Mouse (Mus musculus): ENCODE data around the gene Tspan32. TPM values are rescaled to one million over a fixed set of nuclear protein-coding genes. Genes with fewer than 3 reads are reported as not detected.

The Tspan32 gene
- polyA plus RNA-seq, 1 experiment, result not detected

DNA sequence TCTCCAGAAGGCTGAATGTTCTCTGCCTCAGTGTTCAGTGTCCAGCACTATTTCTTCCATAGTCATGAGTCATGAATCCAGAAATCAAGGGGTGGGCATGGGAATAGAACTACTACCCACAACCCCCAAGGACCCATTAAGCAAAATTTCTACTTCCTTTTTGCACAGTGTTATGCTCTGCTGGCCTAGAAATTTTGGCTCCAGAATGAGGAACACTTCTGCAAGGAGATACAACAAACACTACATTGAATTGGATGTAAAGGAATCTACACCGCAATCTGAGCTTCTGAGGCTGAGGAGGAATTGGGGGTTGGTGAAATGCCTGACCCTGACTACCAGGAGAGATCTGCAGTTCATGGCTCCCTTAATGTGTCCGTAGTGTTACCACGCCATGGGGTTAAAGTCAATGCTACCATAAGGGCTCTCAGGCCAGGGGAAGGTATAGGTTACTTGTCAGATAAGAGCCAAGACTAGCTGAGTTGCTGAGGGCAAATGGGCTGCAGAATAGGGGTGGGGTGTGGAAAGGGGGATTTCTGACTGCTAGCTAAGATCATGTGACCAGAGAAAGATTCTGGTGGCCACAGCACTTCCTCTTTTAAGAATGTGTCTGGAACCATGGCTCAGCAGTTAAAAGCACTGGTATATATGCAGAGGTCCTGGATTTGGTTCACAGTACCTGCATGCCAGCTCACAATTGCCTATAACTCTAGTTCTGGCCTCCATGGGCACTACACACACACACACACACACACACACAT is 33.5 kb downstream of the Tspan32 start:
- TF ChIP-seq EP300 (IDR thresholded peaks at IDR 0.05; ENCODE audit: insufficient read depth, low read depth, low read length), result no peak
- no peak for TF ChIP-seq POLR2A (IDR thresholded peaks at IDR 0.05; ENCODE audit: insufficient read depth, low read length)
- TF ChIP-seq CTCF (IDR thresholded peaks at IDR 0.05; ENCODE audit: low read depth, low read length), result no peak
- Histone ChIP-seq H3K9ac (ENCODE audit: low read depth, poor library complexity, severe bottlenecking) (no peak overlapping the region), H3K4me3 (ENCODE audit: low read depth, low read length) (no peak overlapping the region), H3K4me1 (ENCODE audit: control insufficient read depth, insufficient read depth, low read length) (no peaks in the 10 kb centered on the region), H3K27ac (ENCODE audit: insufficient read depth, low read length) (no peak overlapping the region), H3K27me3 (ENCODE audit: control insufficient read depth, insufficient read depth, low read length, poor library complexity, severe bottlenecking) (no peaks in the 10 kb centered on the region), H3K9me3 (replicated peaks; ENCODE audit: control insufficient read depth, insufficient read depth, low read length, poor library complexity, severe bottlenecking) (no peaks in the 10 kb centered on the region), H3K36me3 (ENCODE audit: control insufficient read depth, insufficient read depth, low read length, poor library complexity, severe bottlenecking) (no peaks in the 10 kb centered on the region)

GRCm38 (mm10) chr7:143040561-143040960 is 35.7 kb downstream of the Tspan32 start:
- Histone ChIP-seq H3K36me3 (ENCODE audit: control insufficient read depth, insufficient read depth, low read length, poor library complexity, severe bottlenecking) (no peaks in the 10 kb centered on the region), H3K27me3 (ENCODE audit: control insufficient read depth, insufficient read depth, low read length, poor library complexity, severe bottlenecking) (no peaks in the 10 kb centered on the region), H3K9me3 (replicated peaks; ENCODE audit: control insufficient read depth, insufficient read depth, low read length, poor library complexity, severe bottlenecking) (no peaks in the 10 kb centered on the region), H3K4me1 (ENCODE audit: control insufficient read depth, insufficient read depth, low read length) (no peaks in the 10 kb centered on the region), H3K4me3 (ENCODE audit: low read depth, low read length) (no peak overlapping the region), H3K27ac (ENCODE audit: insufficient read depth, low read length) (no peak overlapping the region), H3K9ac (ENCODE audit: low read depth, poor library complexity, severe bottlenecking) (no peak overlapping the region)
- TF ChIP-seq EP300 (IDR thresholded peaks at IDR 0.05; ENCODE audit: insufficient read depth, low read depth, low read length), result no peak
- TF ChIP-seq CTCF (IDR thresholded peaks at IDR 0.05; ENCODE audit: low read depth, low read length), result no peak
- TF ChIP-seq POLR2A (IDR thresholded peaks at IDR 0.05; ENCODE audit: insufficient read depth, low read length), result no peak

- no peaks in the 10 kb centered on the region for H3K9me3 ChIP-seq (replicated peaks; ENCODE audit: control insufficient read depth, insufficient read depth, low read length, poor library complexity, severe bottlenecking)
- TF ChIP-seq CTCF (IDR thresholded peaks at IDR 0.05; ENCODE audit: low read depth, low read length) (no peak), EP300 (IDR thresholded peaks at IDR 0.05; ENCODE audit: insufficient read depth, low read depth, low read length) (no peak), POLR2A (IDR thresholded peaks at IDR 0.05; ENCODE audit: insufficient read depth, low read length) (no peak)
- no peaks in the 10 kb centered on the region for H3K27me3 ChIP-seq (ENCODE audit: control insufficient read depth, insufficient read depth, low read length, poor library complexity, severe bottlenecking)
- no peaks in the 10 kb centered on the region for H3K4me1 ChIP-seq (ENCODE audit: control insufficient read depth, insufficient read depth, low read length)
- H3K27ac ChIP-seq (ENCODE audit: insufficient read depth, low read length), result no peak overlapping the region
- no peaks in the 10 kb centered on the region for H3K36me3 ChIP-seq (ENCODE audit: control insufficient read depth, insufficient read depth, low read length, poor library complexity, severe bottlenecking)
- H3K4me3 ChIP-seq (ENCODE audit: low read depth, low read length), result no peak overlapping the region
- H3K9ac ChIP-seq (ENCODE audit: low read depth, poor library complexity, severe bottlenecking), result no peak overlapping the region
Measured at GRCm38 (mm10) chr7:143041138-143041822, 36.4 kb downstream of the Tspan32 start.

DNA sequence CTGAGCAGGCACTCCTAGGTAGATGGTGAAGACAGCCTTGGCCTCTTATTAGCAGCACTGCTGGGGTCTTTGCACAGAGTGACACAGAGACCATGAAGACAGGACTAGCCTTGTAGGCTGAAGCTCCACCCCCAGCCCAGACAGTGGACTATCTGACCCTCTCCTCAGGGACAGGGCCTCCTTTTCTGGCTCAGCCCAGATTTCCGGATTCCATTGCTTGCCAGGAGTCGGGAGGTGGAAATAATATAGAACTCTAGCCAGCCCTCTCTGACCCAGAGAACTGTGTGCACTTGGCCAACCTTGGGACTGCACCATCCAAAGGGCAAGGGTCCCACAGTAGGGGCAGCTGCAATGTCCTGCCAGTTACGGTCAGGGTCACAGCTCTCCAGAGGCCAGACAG is 37.2 kb downstream of the Tspan32 start:
- no peaks in the 10 kb centered on the region for H3K36me3 ChIP-seq (ENCODE audit: control insufficient read depth, insufficient read depth, low read length, poor library complexity, severe bottlenecking)
- H3K27me3 ChIP-seq (ENCODE audit: control insufficient read depth, insufficient read depth, low read length, poor library complexity, severe bottlenecking), result no peaks in the 10 kb centered on the region
- no peaks in the 10 kb centered on the region for H3K4me1 ChIP-seq (ENCODE audit: control insufficient read depth, insufficient read depth, low read length)
- H3K9ac ChIP-seq (ENCODE audit: low read depth, poor library complexity, severe bottlenecking), result no peak overlapping the region
- no peak overlapping the region for H3K4me3 ChIP-seq (ENCODE audit: low read depth, low read length)
- H3K9me3 ChIP-seq (replicated peaks; ENCODE audit: control insufficient read depth, insufficient read depth, low read length, poor library complexity, severe bottlenecking), result no peaks in the 10 kb centered on the region
- TF ChIP-seq CTCF (IDR thresholded peaks at IDR 0.05; ENCODE audit: low read depth, low read length) (no peak), POLR2A (IDR thresholded peaks at IDR 0.05; ENCODE audit: insufficient read depth, low read length) (no peak), EP300 (IDR thresholded peaks at IDR 0.05; ENCODE audit: insufficient read depth, low read depth, low read length) (no peak)
- H3K27ac ChIP-seq (ENCODE audit: insufficient read depth, low read length), result no peak overlapping the region

DNA sequence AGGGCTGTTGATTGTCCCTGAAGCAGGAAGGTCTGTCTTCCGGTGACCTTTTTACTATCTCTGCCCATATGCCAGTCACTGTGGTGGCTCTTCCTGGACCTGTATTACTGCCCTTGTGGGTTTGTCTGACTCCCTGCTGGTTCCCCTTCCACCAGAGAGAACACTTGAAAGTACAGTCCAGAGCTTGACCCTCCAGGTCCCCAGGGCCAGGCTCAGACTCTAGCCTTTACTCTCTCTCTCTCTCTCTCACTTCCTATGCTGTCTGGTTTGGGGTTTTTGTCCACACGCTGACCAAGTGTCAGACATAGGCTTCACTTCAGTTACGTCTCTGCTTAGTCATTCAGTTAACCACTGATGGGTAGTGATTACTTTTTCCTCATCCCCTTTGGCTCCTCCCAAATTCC is 38.1 kb downstream of the Tspan32 start:
- no peaks in the 10 kb centered on the region for H3K9me3 ChIP-seq (replicated peaks; ENCODE audit: control insufficient read depth, insufficient read depth, low read length, poor library complexity, severe bottlenecking)
- no peak overlapping the region for H3K4me3 ChIP-seq (ENCODE audit: low read depth, low read length)
- no peak for TF ChIP-seq CTCF (IDR thresholded peaks at IDR 0.05; ENCODE audit: low read depth, low read length)
- TF ChIP-seq EP300 (IDR thresholded peaks at IDR 0.05; ENCODE audit: insufficient read depth, low read depth, low read length), result no peak
- no peak for TF ChIP-seq POLR2A (IDR thresholded peaks at IDR 0.05; ENCODE audit: insufficient read depth, low read length)
- no peak overlapping the region for H3K9ac ChIP-seq (ENCODE audit: low read depth, poor library complexity, severe bottlenecking)
- H3K27me3 ChIP-seq (ENCODE audit: control insufficient read depth, insufficient read depth, low read length, poor library complexity, severe bottlenecking), result no peaks in the 10 kb centered on the region
- H3K4me1 ChIP-seq (ENCODE audit: control insufficient read depth, insufficient read depth, low read length), result no peaks in the 10 kb centered on the region
- no peaks in the 10 kb centered on the region for H3K36me3 ChIP-seq (ENCODE audit: control insufficient read depth, insufficient read depth, low read length, poor library complexity, severe bottlenecking)
- no peak overlapping the region for H3K27ac ChIP-seq (ENCODE audit: insufficient read depth, low read length)
